In genomic region chr4:46503881-46504280, GRCm38 (mm10) we compare ENCODE assay signal across 26 mouse cellular contexts. TPM values are rescaled to one million over a fixed set of nuclear protein-coding genes. Genes with fewer than 3 reads are reported as not detected.
DNase-seq lines count a peak whose midpoint lies in the region; ATAC-seq and TF ChIP-seq lines count a peak whose summit lies in the region.
"Had no signal": no experiment of that assay in that cellular context is flagged by ENCODE, and none has a peak within 500 bp of the region (broad histone marks: within the 10 kb centered on the region; RNA-seq: fewer than 3 reads in every experiment).

No protein-coding gene starts in this region.

- no peak for TF ChIP-seq RAD21 in MEL (IDR thresholded peaks at IDR 0.05; ENCODE audit: low read depth, low read length)

- no peak overlapping the region for H3K4me3 ChIP-seq in heart, embryonic 10.5 days
- H3K4me3 ChIP-seq in MEL (ENCODE audit: control insufficient read depth in 1 of 2, insufficient read depth in 1 of 2, low read depth in 2 of 2, low read length in 2 of 2) = no peak overlapping the region
- no peak overlapping the region for H3K4me3 ChIP-seq in liver, postnatal 0 days (ENCODE audit: low read depth, low read length)
- H3K4me3 ChIP-seq in hindbrain, embryonic 12.5 days = no peak overlapping the region
- H3K4me3 ChIP-seq: embryonic facial prominence, embryonic 10.5 days; embryonic facial prominence, embryonic 15.5 days; heart, embryonic 15.5 days; limb, embryonic 10.5 days; limb, embryonic 15.5 days; midbrain, embryonic 13.5 days had no signal

- TF ChIP-seq EP300 in MEL (IDR thresholded peaks at IDR 0.05; ENCODE audit: low read depth in 1 of 2, low read length in 2 of 2) = no peak
- no peak for TF ChIP-seq EP300 in liver, postnatal 0 days (IDR thresholded peaks at IDR 0.05; ENCODE audit: low read depth)

- no peaks in the 10 kb centered on the region for H3K9me3 ChIP-seq in heart, embryonic 10.5 days
- H3K9me3 ChIP-seq in MEL (replicated peaks; ENCODE audit: insufficient read depth, low read length) = no peaks in the 10 kb centered on the region
- H3K9me3 ChIP-seq in liver, postnatal 0 days (ENCODE audit: low read length) = no peaks in the 10 kb centered on the region
- H3K9me3 ChIP-seq in hindbrain, embryonic 12.5 days (replicated peaks) = no peaks in the 10 kb centered on the region
- H3K9me3 ChIP-seq: embryonic facial prominence, embryonic 10.5 days; embryonic facial prominence, embryonic 15.5 days; heart, embryonic 15.5 days; limb, embryonic 10.5 days; limb, embryonic 15.5 days; midbrain, embryonic 13.5 days had no signal

- peaks cover 27% of the 10 kb centered on the region for H3K27me3 ChIP-seq in heart, embryonic 10.5 days (ENCODE audit: insufficient read depth, poor library complexity, severe bottlenecking)
- H3K27me3 ChIP-seq in MEL (ENCODE audit: control insufficient read depth in 1 of 2, insufficient read depth in 2 of 2, low read length in 2 of 2) = no peaks in the 10 kb centered on the region
- no peaks in the 10 kb centered on the region for H3K27me3 ChIP-seq in liver, postnatal 0 days (ENCODE audit: insufficient read depth, low read length)
- peaks cover 33% of the 10 kb centered on the region for H3K27me3 ChIP-seq in hindbrain, embryonic 12.5 days
- H3K27me3 ChIP-seq: heart, embryonic 15.5 days had no signal

- peaks cover 17% of the 10 kb centered on the region for H3K4me1 ChIP-seq in heart, embryonic 10.5 days
- H3K4me1 ChIP-seq in MEL (ENCODE audit: control insufficient read depth in 1 of 2, insufficient read depth in 2 of 2, low read length in 2 of 2) = peaks cover 6 to 14% of the 10 kb centered on the region in 2 experiments
- peaks cover 19% of the 10 kb centered on the region for H3K4me1 ChIP-seq in liver, postnatal 0 days (ENCODE audit: insufficient read depth)
- H3K4me1 ChIP-seq in hindbrain, embryonic 12.5 days = peaks cover 11% of the 10 kb centered on the region; the same call in 1 of the 2 replicates

- no peak; a peak in 1 of 4 replicates for TF ChIP-seq POLR2A in MEL (IDR thresholded peaks at IDR 0.05; ENCODE audit: control insufficient read depth in 1 of 2, insufficient read depth in 1 of 2, low read depth in 1 of 2, low read length in 2 of 2, poor library complexity in 1 of 2)

- peaks cover 54% of the 10 kb centered on the region for H3K36me3 ChIP-seq in heart, embryonic 10.5 days
- peaks cover 2 to 9% of the 10 kb centered on the region in 2 experiments for H3K36me3 ChIP-seq in MEL (ENCODE audit: control insufficient read depth in 1 of 2, insufficient read depth in 2 of 2, low read length in 2 of 2)
- peaks cover 41% of the 10 kb centered on the region for H3K36me3 ChIP-seq in liver, postnatal 0 days (replicated peaks; ENCODE audit: insufficient read depth, low read length)
- peaks cover 32% of the 10 kb centered on the region for H3K36me3 ChIP-seq in hindbrain, embryonic 12.5 days

- ATAC-seq in liver, postnatal 0 days = peak; percentile 4; the same call in 1 of the 2 replicates
- ATAC-seq in hindbrain, embryonic 12.5 days (ENCODE audit: low FRiP score) = no peak
- ATAC-seq: hindbrain, embryonic 16.5 days; midbrain, embryonic 13.5 days had no signal

- H3K79me2 ChIP-seq in MEL (ENCODE audit: control insufficient read depth, insufficient read depth, low read length, poor library complexity) = no peaks in the 10 kb centered on the region; the same call in 1 of the 2 replicates

- no peak overlapping the region for H3K27ac ChIP-seq in heart, embryonic 10.5 days
- H3K27ac ChIP-seq in MEL (ENCODE audit: control insufficient read depth, low read depth, low read length) = peak overlapping the region; percentile 24; the same call in 1 of the 2 replicates
- no peak overlapping the region for H3K27ac ChIP-seq in liver, postnatal 0 days (ENCODE audit: low read depth)
- H3K27ac ChIP-seq in hindbrain, embryonic 12.5 days = no peak overlapping the region
- H3K27ac ChIP-seq: embryonic facial prominence, embryonic 10.5 days; embryonic facial prominence, embryonic 15.5 days; heart, embryonic 15.5 days; kidney, postnatal 0 days; limb, embryonic 10.5 days; limb, embryonic 15.5 days; midbrain, embryonic 13.5 days had no signal

- WGBS in heart, embryonic 10.5 days = 60% methylated on average over 3 of the region's 3 CpGs
- WGBS in liver, postnatal 0 days (ENCODE audit: insufficient replicate concordance) = 46% methylated on average over 3 of the region's 3 CpGs
- WGBS in hindbrain, embryonic 12.5 days = 72% methylated on average over 3 of the region's 3 CpGs

- no peak overlapping the region for H3K9ac ChIP-seq in MEL (ENCODE audit: control insufficient read depth, low read depth, low read length, poor library complexity, severe bottlenecking)
- H3K9ac ChIP-seq in liver, postnatal 0 days (replicated peaks) = no peak overlapping the region
- H3K9ac ChIP-seq in hindbrain, embryonic 12.5 days = no peak overlapping the region
- H3K9ac ChIP-seq: embryonic facial prominence, embryonic 15.5 days; heart, embryonic 15.5 days; limb, embryonic 15.5 days; midbrain, embryonic 13.5 days had no signal

- peak; percentile 7 for DNase-seq in heart, adult 11 months
- DNase-seq in heart, embryonic 10.5 days (ENCODE audit: low spot score) = no peak
- DNase-seq in MEL (ENCODE audit: low read depth, low spot score) (peak; percentile 75), liver (peak; percentile 38)
- DNase-seq in liver, postnatal 0 days = no peak
- DNase-seq in spleen, adult 12 weeks (ENCODE audit: low spot score) = no peak
- DNase-seq: adrenal gland, postnatal 25 days; B cell, adult 2 months; cerebellum, adult 2 months; cerebellum, postnatal 25 days; gastrocnemius, postnatal 10 days; heart, postnatal 4 days; kidney, adult 8-10 months; kidney, postnatal 4 days; lung, adult 2 months; lung, postnatal 14 days; thymus, postnatal 4 days had no signal

- H3K4me2 ChIP-seq in liver, postnatal 0 days (ENCODE audit: low read depth, low read length) = no peak overlapping the region
- no peak overlapping the region for H3K4me2 ChIP-seq in hindbrain, embryonic 12.5 days (replicated peaks)
- H3K4me2 ChIP-seq: embryonic facial prominence, embryonic 15.5 days; heart, embryonic 15.5 days; limb, embryonic 15.5 days; midbrain, embryonic 13.5 days had no signal

- TF ChIP-seq CTCF in MEL (IDR thresholded peaks at IDR 0.05 in 2 of 3, conservative IDR thresholded peaks at IDR 0.05 in 1 of 3; ENCODE audit: control insufficient read depth in 1 of 3, insufficient read depth in 1 of 3, low read depth in 2 of 3, low read length in 3 of 3, poor library complexity in 1 of 3, severe bottlenecking in 1 of 3) = no peak
- TF ChIP-seq CTCF in liver, postnatal 0 days (IDR thresholded peaks at IDR 0.05; ENCODE audit: low read depth) = no peak

TF ChIP-seq in MEL, 35 proteins besides CTCF, POLR2A, EP300 and RAD21 (continues in another document):
- no peak for TF ChIP-seq POLR2AphosphoS5 (IDR thresholded peaks at IDR 0.05; ENCODE audit: borderline replicate concordance, low read depth, low read length)
- peak; percentile 98 for TF ChIP-seq MXI1 (IDR thresholded peaks at IDR 0.05; ENCODE audit: low read depth, low read length)
- peak; percentile 37; the same call in 1 of the 2 replicates for TF ChIP-seq ZNF384 (IDR thresholded peaks at IDR 0.05; ENCODE audit: low read depth, low read length)
- TF ChIP-seq USF1 (IDR thresholded peaks at IDR 0.05; ENCODE audit: low read depth, low read length) = peak; percentile 93
- TF ChIP-seq TAL1 (IDR thresholded peaks at IDR 0.05; ENCODE audit: low read length) = peak; percentile 46
- TF ChIP-seq SMC3 (IDR thresholded peaks at IDR 0.05; ENCODE audit: low read depth, low read length) = no peak
- TF ChIP-seq MYC (IDR thresholded peaks at IDR 0.05; ENCODE audit: low read depth, low read length) = peak; percentile 93
- peak; percentile 31 to 76; a peak in 3 of 4 replicates for TF ChIP-seq USF2 (IDR thresholded peaks at IDR 0.05; ENCODE audit: borderline replicate concordance in 1 of 2, insufficient read depth in 1 of 2, low read depth in 1 of 2, low read length in 2 of 2)
- TF ChIP-seq TCF12 (IDR thresholded peaks at IDR 0.05; ENCODE audit: low read depth, low read length) = 0 out of 2 replicates have a peak, but pooled peaks have one; percentile 4
- TF ChIP-seq MAX (IDR thresholded peaks at IDR 0.05; ENCODE audit: low read length) = peak; percentile 96
- TF ChIP-seq KAT2A (conservative IDR thresholded peaks at IDR 0.05; ENCODE audit: low read depth, low read length) = no peak
- peak; percentile 76; the same call in 1 of the 2 replicates for TF ChIP-seq BHLHE40 (IDR thresholded peaks at IDR 0.05; ENCODE audit: borderline replicate concordance, low read depth, low read length)
- TF ChIP-seq GATA1 (IDR thresholded peaks at IDR 0.05; ENCODE audit: low read depth, low read length) = peak; percentile 62
- TF ChIP-seq MEF2A (IDR thresholded peaks at IDR 0.05; ENCODE audit: extremely low read depth, insufficient replicate concordance, low read depth, low read length, poor library complexity, severe bottlenecking) = no peak
- peak; percentile 71 for TF ChIP-seq ETS1 (IDR thresholded peaks at IDR 0.05; ENCODE audit: low read depth, low read length)

RNA-seq across cellular contexts. Expression of gene Nans, which starts 14.8 kb away (rescaled TPM):
- polyA plus RNA-seq in heart, embryonic 10.5 days (2016; fragmentation: Nextera tagmentation; extraction: Ambion mirVana) = 78.3 and 89.1 TPM in 2 replicates
- 124 and 136 TPM in 2 replicates for total RNA-seq in MEL (2012; rRNA removed)
- 100 to 1,000 TPM; 182 to 246 TPM for polyA plus RNA-seq in MEL (2012; ENCODE audit: insufficient read depth in 1 of 2, insufficient read length in 2 of 2, low read depth in 1 of 2, low replicate concordance in 2 of 2, missing spikeins in 1 of 2)
- 23.8 and 25.0 TPM in 2 replicates for polyA plus RNA-seq in liver, postnatal 0 days (2015; fragmentation: Nextera tagmentation; extraction: Ambion mirVana)
- 74.3 and 76.5 TPM in 2 replicates for polyA plus RNA-seq in hindbrain, embryonic 12.5 days (2016; fragmentation: Nextera tagmentation; extraction: Ambion mirVana)

RNA-seq across cellular contexts. Expression of gene Trim14, which starts 32.1 kb away (rescaled TPM):
- polyA plus RNA-seq in heart, embryonic 10.5 days (2016; fragmentation: Nextera tagmentation; extraction: Ambion mirVana) = 0.86 and 2.4 TPM in 2 replicates
- 0.82 and 1.1 TPM in 2 replicates for total RNA-seq in MEL (2012; rRNA removed)
- 1 to 10 TPM in 1 of 2 experiments, not detected in 1; 5.1 TPM for polyA plus RNA-seq in MEL (2012; ENCODE audit: insufficient read depth in 1 of 2, insufficient read length in 2 of 2, low read depth in 1 of 2, low replicate concordance in 2 of 2, missing spikeins in 1 of 2)
- 14.1 and 16.2 TPM in 2 replicates for polyA plus RNA-seq in liver, postnatal 0 days (2015; fragmentation: Nextera tagmentation; extraction: Ambion mirVana)
- polyA plus RNA-seq in hindbrain, embryonic 12.5 days (2016; fragmentation: Nextera tagmentation; extraction: Ambion mirVana) = 0.95 and 1.7 TPM in 2 replicates

RNA-seq across cellular contexts. Expression of gene Anp32b, which starts 53.2 kb away (rescaled TPM):
- 246 and 343 TPM in 2 replicates for polyA plus RNA-seq in heart, embryonic 10.5 days (2016; fragmentation: Nextera tagmentation; extraction: Ambion mirVana)
- 41.1 and 53.7 TPM in 2 replicates for total RNA-seq in MEL (2012; rRNA removed)
- 100 to 1,000 TPM in 1 of 2 experiments, not detected in 1; 547 TPM for polyA plus RNA-seq in MEL (2012; ENCODE audit: insufficient read depth in 1 of 2, insufficient read length in 2 of 2, low read depth in 1 of 2, low replicate concordance in 2 of 2, missing spikeins in 1 of 2)
- polyA plus RNA-seq in liver, postnatal 0 days (2015; fragmentation: Nextera tagmentation; extraction: Ambion mirVana) = 184 and 188 TPM in 2 replicates
- polyA plus RNA-seq in hindbrain, embryonic 12.5 days (2016; fragmentation: Nextera tagmentation; extraction: Ambion mirVana) = 207 and 211 TPM in 2 replicates

Comparison
In these comparisons a context has a peak if more than half of its experiments do, and no peak if none do; other contexts are left out.
1. DNase-seq: peak in heart, adult 11 months (single experiment), MEL (single experiment) and liver (single experiment); none in heart, embryonic 10.5 days (single experiment), liver, postnatal 0 days (single experiment) and spleen, adult 12 weeks (single experiment).